Mouse (Mus musculus) liver, embryonic 14.5 days (tissue): ENCODE data around the gene Prpf6.
A peak's percentile ranks its signal among the peaks of the same experiment; 100 is the strongest.

Experiments
- CTCF ChIP-seq: IDR thresholded peaks from 2 replicates; pipeline ENCODE4 v1.5.1; 2016; ENCODE audit warnings: antibody characterized with exemption, low read depth, control low read depth
- EP300 ChIP-seq: IDR thresholded peaks from 2 replicates; pipeline ENCODE4 v1.6.1; 2016; ENCODE audit warnings: antibody characterized with exemption, low read depth

DNA sequence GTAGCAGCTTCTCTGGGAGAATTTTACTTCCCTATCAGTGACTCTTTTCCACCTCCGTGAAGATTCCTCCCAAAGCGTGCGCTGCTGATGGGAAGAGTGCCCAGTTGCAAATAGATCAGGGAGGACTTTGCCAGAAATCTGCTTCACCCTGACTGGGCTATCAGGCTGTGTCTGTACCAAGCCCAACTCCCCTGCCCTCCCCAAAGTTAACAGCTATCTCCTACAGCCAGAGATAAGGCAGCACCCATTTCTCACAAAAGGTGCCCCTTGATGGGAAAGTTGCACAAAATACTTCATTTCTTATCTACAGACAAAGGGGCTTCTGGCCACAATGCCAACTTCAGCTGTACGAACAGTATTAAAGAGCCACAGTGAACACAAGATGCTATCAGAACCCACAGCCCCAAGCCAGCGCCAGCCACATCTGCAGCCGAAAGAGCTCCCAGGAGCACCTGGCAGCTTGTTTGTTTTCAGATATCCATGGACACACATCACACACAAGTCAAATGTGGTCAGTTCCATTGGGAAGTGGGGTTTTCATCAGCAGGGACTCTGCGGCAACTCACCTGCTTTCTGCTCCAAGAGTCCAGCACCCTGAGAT, 13.6 kb upstream of the Prpf6 start:
- no peak for TF ChIP-seq CTCF
- TF ChIP-seq EP300, result peak; percentile 74
